Mouse (Mus musculus) megakaryocyte, embryonic 14.5 days (primary cell): ENCODE measurements around the gene Sh3pxd2a.

ENCODE experiments used
- FLI1 ChIP-seq: IDR thresholded peaks from 2 replicates; pipeline ENCODE4 v1.6.1; 2012; ENCODE audit warnings: low read length, inconsistent platforms, mixed read lengths
- GATA1 ChIP-seq: IDR thresholded peaks from 3 replicates; pipeline ENCODE4 v1.6.1; 2012; ENCODE audit warnings: mixed read lengths, low read length, inconsistent platforms, borderline replicate concordance

GRCm38 (mm10) chr19:47379141-47379540, 85.1 kb downstream of the Sh3pxd2a start:
- TF ChIP-seq GATA1 (no peak), FLI1 (no peak)
